Mouse (Mus musculus): Measurements from ENCODE around the gene Sept9.
A peak's percentile ranks its signal among the peaks of the same experiment; 100 is the strongest.

The Sept9 gene

DNA sequence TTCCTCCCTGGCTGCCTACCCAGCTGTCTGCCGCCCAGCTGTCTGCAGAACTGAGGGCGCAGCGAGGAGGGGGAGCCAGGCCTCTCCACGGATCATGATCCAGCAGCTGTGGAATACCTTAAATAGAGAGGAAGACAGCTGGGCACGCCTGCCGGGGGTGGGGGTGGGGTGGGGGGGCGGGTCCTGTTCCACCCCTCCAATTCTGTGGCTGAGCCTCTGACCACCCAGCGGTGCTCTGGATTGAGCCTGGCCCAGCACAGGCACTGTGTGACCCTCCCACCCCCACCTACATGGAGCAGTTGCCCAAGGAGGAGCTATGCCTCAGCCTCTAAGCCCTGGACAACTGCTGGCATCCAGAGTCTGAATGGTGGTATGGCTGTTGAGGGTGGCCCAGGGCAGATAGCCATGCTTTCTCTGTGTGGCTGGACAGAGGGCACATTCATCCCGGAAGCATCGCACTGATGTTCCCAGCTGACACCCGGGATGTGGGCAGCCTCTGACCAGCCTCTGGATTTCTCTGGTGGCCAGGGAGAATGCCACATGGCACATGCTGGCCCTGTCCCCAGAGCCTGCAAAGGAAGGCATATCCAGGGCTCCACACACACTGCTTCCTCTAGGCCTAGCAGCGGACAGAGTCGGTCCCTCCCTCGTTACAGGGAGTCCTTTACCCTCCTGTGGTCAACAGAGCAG, 97.2 kb downstream of the Sept9 start:
- DNase-seq: no peak

DNA sequence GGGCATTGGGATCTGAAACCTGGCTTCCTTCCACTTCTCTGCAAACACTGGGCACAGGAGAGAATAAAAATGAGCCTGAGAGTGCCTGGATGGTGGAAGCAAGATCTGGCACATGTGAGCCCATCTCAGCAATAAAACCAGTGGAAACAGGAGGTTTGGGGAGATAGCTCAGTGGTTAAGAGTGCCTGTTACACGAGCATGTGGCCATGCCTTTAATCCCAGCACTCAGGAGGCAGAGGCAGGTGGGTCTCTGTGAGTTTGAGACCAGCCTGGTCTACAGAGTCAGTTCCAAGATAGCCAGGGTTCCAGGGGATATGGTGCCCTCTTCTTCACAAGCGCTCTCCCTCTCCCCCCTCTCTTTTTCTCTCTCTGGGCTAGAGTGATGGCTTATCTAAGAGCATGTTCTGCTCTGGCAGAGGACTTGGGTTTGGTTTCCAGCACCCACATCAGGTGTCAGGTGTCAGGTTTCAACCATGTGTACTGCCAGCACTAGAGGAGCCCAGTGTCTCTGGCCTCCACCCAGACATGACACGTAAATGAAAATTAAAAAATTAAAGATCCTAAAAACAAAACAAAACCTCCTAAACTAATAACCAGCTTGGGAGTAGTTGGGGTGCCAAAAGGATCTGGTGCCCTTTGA, 97.8 kb downstream of the Sept9 start:
- DNase-seq: no peak

DNA sequence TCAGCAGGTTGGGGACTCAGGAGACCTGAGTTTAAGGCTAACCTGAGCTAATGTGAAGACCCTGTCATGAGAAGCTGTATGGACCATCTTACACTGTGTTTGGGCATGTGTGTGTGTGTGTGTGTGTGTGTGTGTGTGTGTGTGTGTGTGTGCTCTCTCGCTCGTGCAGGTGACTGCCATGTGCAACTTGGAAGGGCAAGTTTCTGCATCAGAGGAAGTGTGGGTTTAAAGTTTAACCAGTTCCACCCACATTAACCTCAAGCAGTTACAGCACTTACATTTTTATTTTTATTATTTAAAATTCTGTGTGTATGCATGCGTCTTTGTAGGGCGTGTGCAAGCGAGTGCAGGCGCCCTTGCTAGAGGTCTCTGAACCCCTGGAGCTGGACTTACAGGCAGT, 100.3 kb downstream of the Sept9 start:
- DNase-seq: no peak

DNA sequence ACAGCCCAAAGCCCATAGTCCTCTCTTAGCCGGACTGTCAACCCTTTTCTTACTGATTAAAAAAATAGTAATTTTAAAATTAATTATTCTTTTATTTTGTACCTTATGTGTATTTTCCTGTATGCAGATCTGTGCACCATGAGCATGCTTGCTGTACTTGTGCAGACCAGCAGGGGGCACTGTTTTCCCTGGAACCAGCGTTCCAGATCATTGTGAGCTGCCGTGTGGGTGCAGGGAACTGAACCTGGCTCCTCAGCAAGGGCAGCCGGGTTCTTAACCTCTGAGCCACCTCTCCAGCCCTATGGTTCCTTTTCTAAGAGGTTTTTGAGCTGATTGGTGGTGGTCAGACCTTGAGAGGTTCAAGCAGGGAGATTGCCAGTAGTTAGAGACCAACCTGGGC, 101.3 kb downstream of the Sept9 start:
- no peak for DNase-seq

DNA sequence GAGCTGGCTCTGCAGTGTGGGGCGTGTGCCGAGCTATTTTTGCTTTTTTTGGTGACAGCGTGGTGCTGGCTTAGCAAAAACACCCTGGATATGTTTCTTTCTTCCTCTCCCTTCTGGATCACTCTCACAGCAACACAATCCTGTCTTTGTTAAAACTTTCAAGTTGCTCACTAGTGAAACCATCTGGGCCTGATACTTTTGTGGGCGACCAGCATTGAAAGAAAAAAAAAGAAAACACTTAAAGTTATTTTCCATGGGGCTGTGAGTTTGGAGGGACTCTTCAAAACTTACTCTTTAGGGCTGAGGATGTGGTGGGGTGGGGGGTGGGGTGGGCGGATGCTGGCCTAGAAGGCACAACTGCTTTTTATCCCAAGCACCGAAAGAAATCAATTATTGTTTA, 102.3 kb downstream of the Sept9 start:
- no peak for DNase-seq

DNA sequence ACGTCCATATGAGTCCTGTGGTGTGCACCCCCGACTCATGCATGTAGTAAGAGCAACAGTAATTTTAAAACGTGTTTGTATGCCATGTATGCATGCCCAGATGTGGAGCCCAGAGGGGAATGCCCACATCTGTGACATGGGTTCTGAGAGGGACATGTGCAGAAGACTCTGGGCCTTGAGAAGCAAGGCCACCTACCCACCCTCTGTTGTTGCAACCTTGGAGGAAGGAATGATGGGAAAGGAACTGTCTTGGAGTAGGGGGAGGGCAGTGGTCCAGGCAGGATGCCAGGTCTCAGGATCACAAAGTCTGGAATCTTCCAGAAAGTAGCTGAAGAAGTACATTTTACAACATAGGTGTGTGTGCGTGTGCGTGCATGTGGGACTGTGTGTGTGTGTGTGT, 102.9 kb downstream of the Sept9 start:
- DNase-seq: no peak

DNA sequence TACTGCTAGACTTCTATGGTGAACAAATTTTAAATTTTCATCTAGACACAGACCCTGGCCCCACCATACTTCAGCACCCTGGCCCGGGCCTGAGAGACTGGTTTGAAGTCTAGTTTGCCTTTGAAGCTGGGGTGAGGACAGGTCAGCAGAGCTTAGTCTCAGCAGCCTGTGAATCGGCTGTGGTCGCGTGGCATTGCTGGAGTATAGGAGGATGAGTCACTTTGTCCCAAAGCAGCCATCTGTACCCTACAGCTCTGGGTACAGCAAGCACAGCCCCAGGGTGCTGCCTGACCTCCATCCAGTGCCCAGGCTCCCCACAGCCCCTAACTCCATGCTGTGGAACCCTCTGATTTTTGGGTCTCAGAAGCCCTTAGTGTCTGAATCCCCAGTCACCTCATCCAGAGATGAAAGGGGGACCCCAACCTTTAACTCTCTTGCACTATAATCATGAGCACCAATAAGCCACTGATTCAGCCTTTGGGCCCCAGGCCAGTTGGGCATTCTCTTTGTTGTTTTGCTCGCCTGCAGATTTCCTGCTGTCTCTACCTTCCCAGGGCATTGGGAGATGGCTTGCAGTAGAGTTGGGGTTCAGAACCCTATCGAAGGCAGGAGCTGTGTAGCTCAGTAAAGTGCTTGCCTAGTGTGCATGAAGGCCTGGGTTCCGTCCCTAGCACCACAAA, 106.2 kb downstream of the Sept9 start:
- DNase-seq: no peak

DNA sequence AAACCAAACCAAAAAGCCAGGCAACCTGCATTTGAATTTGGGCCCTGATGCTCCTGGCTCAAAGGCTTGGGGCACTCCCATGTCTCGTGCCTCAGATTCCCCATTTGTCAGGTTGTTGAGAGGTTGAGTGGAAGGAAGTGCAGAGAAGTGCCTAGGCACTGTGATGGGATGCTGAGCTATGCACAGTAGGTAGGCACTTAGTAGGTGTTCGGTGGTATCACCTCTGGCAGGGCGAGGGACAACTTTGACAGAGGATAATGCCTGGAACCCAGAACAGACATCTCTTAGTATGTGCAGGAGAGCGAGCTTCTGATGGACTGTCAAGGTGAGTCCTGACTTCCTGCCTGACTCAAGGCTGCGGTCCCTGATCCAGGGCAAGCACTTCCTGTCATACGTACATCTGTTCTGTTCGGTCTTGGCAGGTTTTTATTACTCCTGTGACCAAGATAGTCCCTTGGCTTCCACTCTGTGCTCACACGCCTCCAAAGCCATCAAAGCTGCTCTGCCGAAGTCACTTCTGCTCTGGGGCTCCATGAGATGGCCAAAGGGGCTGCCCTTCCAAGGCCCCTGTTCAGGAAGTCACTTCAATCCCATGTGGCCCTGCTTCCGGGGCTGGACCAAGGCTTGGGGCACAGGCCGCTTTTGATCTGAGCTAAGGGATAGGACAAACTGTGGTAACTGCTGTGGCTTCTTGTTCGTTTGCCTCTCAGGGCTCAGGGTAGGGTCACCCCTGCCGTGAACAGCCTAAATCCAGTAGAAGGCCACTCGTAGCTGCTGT, 107.0 kb downstream of the Sept9 start:
- no peak for DNase-seq

DNA sequence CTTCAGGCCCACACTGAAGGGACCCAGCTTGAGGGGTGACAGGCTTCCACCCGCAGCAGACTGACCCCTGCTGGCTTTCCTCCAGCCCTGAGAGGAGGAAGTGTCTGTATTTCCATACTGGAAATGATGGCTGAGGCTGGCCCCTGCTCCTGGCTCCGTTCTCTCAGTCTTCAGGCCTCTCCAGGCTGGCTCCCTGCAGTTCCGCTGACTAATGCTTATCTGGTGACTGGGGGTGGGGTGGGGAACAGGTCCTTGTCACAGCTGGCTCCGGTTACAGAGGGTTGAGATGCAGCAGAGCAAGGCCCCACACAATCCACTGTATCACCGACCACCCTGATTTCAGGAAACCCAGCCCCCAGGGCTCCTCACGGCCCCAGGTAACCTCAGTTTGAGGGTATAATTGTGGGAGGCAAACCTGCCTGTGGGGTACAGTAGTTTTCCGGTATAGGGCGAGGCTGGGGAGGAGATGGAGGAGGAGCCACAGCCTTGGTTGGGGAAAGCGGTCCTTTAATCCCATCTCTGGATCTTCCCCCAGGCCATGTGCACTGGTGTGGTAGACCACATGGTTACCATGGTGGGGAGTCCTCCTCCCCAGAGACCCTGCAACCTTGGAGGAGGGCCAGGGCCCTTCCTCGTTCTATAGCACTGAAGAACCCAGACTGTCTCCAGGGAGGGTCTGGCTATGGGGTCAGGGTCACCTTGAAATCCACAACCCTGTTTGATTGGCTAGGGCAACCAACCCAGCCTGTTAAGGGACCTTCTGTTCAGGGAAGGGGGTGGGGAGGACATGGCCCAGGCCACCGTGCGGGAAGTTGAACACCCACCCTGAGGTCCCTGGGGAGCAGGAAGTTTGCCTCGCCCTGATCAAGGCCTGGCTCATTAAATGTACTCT, 108.7 kb downstream of the Sept9 start:
- DNase-seq: no peak

DNA sequence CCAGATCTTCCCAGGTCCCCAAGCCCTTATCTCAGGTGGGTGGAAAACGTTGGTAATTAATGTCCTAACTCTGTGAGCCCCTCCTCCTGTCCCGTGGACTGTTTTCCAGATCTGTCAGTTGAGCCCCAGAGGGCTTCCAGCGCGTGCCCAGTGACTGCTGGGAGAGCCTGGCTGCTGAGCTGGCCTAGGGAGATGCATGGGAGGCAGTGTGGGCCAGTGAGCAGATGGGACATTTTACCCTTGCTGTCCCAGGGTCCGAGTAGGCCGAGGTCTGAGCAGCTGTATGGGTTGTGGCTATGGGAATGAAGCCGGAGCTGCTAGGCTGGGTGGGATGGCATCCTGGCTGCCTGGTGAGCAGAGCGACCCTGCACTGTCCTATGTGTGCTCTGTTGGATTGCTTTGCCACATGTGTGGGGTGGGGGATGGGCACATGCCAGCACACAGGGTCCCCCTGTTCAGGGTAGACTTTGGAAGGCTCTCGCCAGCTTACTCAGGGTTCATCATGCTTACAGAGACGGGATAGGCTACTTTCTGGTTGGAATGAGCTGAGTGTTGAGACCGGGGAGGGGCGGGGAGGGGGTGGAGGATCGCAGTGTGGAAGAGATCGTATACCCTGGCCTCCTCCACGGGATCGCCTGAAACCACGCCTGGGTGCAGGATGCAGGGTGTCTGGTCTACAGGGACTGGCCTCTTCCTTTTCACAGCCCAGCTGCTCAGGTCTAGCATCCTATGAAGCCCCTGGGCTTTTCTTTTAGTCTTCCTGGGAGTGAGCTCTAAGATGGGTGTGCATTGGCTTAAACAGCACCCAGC, 109.9 kb downstream of the Sept9 start:
- DNase-seq: no peak

DNA sequence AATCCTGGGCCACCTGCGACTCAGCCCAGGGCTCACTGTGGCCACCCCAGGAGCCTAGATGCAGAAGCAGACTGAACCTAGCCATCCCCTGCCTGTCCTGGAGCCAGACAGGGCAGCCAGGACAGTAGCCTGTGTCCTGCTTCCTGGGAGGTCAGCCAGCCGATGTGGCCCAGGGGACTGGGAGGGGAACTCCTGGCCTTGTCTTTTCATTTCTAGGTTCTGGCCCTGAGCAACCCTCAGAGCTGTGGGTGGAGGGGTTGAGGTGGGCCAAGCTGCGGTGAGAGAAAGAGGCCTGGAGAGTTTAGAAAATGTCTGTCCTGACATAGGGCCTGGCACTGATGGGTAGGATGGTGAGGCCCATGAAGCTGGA, 110.4 kb downstream of the Sept9 start:
- DNase-seq: no peak

DNA sequence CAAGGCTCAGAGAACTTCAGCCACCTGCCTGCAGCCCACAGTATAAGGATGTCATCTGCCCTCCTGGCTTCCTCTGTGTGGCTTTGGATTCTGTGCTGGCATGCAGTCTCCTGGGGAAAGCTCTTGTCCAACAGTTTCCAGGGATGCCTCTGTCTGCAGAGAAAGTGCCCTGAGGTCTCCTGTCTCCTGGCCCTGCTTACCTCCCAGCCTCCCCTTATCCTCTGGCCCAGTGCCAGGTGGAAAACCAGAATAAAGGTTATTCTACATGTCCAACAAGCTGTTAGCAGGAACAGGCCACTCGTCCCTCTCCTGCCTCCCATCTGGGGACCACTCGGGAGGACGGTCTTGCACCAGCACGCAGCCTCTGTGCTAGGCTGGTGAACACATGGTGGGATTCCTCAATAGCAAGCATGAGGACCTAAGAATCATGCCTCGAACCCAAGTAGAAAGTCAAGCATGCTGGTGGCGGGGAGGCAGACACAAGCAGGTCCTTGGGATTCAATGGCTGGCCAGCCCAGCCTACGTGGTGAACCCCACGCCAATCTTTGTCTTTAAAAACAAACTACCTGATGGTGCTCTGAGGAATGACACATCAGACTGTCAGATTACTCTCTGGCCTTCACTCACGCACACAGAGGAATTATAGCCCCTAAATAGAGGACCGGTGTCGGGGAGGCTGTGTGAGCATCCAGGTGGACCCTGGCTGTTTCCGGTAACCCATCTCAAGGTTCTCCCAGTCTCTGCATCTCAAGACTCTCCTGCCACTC, 111.1 kb downstream of the Sept9 start:
- DNase-seq: no peak

DNA sequence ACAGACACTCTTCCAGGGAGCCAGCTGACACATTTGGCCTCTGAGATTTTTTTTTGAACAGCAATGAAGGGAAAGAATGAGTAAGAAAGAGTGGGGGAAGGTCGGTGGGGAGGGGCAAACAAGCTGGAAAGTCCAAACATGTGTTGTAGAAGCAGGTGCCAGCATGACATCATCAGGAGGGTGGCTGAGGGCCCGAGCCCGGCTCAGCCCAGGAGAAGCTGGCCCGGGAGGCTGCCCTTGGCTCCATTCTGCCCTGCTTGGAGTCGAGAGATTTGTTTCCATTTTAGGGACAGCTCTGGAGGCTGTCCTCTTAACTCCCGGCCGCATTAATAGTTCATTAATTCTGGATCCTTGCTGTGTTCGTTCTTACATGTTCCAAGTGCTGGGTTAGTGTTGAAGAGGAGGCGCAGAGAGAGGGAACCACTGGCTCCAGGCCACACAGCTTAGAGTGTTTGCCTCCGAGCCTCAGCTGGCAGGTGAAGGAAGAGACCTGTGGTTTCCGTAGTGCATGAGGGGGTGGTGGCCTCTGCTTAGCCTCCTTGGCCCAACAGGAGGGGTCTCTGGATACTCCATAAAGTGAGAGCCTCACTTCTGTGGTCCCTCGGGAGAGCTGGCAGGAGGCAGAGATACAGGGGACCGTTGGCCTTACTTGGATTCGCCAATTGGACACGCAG, 111.8 kb downstream of the Sept9 start:
- DNase-seq: peak; percentile 64

DNA sequence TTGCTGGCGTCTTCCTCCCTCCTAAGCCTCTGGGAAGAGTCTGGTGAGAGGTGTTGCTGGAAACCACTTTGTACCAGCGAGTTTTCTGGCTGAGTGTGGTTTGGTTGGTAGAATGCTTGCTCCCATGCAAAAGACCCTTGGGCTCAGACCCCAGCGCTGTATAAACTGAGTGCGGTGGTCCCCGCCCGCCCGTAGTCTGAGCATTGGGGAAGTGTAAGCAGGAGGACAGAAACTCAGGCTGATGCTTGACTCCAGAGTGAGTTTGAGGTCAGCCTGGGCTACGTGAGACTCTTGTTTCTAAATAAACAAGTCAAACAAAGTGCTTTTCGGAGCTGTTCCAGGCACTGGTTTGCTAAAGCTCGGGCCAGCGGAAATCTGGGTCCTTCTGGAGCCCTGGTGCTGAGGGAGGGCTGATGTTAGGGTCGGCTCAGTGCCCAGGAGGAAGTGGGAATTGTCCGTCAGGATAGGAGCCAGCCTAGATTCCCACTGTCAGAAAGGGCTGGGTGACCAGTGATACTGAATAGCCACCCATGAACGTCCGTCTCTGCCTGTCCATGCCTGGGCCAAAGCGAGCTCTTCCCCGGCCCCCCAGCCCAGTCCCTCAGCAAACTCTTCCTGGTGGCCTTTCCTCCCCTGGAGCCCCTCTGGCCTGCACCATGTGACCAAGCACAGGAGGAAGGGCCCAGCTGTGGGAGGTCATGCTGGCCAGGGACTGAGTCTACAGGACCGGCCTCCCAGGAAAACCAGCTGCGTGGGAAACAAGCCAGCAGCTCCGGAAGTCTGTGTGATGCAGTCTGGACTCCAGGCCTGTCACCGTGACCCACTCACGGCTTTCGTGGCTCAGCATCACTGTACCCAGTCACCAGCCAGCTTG, 112.8 kb downstream of the Sept9 start:
- DNase-seq: peak; percentile 80

DNA sequence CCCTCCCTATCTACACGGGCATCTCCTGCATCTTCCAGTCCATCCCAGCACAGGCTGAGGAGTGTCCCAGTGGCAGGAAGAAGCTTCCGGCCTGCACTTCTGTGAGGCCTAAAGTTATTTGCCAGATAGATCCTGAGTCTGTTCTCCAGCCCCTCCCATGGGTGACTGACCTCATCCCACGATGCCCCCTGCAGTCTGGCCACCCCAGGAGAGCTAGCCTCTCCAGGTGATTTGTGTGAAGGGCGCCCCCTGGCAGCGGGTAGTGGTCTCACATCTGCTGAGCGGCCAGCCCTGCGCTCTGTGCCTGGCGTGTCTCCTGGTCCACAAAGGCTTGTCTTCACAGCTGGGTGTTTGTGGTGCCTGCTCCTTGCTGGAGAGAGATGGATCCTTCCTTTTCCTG, 113.5 kb downstream of the Sept9 start:
- no peak for DNase-seq

DNA sequence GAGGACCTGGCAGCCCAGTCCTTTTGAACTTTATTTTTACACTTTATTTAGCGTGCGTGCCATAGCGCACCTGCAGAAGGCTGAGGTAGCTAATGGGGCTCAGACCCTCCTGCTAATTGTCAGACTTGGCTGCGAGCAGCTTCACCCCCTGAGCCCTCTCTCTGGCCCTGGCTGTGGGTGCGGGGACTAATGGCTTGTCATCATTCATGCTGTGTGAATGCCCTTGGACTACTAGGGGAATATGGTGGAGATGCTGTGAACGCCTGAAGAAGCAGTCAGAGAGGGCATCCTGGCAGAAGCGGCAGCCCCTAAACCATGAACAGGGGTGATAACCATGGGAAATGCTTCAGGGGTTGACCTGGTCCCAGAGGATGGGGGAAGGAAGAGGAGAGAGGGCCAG, 114.0 kb downstream of the Sept9 start:
- no peak for DNase-seq

DNA sequence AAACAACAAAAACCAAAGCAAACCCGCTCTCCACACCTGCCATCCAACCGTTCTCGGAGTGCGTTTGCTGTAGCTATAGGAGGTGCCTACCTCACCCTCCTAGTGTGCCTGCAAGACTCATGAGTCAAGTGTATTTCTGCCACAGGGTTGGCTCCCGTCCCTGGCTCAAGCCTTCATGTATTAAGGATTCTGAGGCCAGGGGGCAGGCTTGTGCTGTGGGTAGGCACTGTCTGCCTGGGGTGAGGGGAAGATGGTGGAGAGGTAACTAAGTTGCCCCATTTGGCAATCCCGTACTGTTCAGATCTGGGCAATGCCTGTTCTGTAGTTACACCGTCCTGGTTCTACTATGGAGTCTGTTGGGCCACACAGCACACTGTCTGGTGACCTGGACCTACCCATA, 114.6 kb downstream of the Sept9 start:
- no peak for DNase-seq

DNA sequence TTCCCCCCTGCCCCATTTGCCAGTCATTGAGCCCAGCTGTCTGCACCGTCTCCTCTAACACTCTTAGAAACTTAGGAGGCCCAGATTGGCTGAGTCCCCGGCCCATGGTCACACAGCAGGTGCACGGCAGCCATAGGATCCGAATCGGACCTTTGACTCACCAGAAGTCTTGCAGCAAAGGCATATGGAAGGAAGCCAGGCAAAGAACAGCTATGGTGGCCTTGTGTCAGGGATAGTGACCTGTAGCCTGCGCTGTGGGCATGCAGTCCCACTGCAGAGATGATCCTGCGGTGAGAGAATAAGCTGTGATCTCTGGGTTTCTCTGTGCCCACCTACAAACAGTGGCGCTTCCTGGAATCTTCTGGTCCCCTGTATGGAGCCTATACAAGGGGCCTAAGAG, 115.1 kb downstream of the Sept9 start:
- no peak for DNase-seq

DNA sequence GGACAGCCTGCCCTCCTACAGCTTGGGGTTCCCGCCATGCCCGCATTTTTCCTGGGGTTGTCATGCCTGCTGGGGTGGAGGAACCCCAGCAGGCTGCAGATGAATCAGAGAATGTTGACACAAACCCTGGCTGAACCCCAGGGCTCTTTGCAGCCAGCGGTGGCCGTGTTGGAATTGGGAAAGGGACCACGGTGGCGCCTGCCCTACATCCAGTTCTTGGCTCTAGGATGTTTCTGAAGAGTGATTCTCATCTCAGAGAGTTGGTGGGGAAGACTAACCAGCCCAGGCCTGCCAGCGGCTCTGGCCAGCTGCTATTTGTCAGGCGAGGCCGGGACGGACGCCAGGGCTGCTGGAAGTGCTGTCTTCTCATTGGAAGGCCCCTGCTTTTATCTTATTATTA, 115.8 kb downstream of the Sept9 start:
- DNase-seq: peak; percentile 40

Measured in kidney, adult 11 months (tissue).